Mouse (Mus musculus) heart, adult 2 months (tissue): ENCODE data around the gene Suds3. TPM values are rescaled to one million over a fixed set of nuclear protein-coding genes. Genes with fewer than 3 reads are reported as not detected.
A peak's percentile ranks its signal among the peaks of the same experiment; 100 is the strongest.

Experiments used
- DNase-seq, 2 experiments: peaks; one replicate each; pipeline ENCODE4 v3.0.0; 2021
- H3K27ac ChIP-seq: fragments of 200-600 bp; 2 replicates; pipeline ENCODE4 v1.8.1; 2022
- H3K27me3 ChIP-seq: fragments of 200-500 bp; 2 replicates; pipeline ENCODE4 v1.6.1; 2012; ENCODE audit warnings: mild to moderate bottlenecking, low read length, inconsistent platforms, mixed read lengths; ENCODE audit not compliant: control insufficient read depth, insufficient read depth
- H3K36me3 ChIP-seq: fragments of 200-500 bp; 2 replicates; pipeline ENCODE4 v1.6.1; 2012; ENCODE audit warnings: low read length, inconsistent platforms; ENCODE audit not compliant: control insufficient read depth, insufficient read depth
- H3K4me1 ChIP-seq: fragments of 200-500 bp; 2 replicates; pipeline ENCODE4 v1.6.1; 2011; ENCODE audit warnings: low read length; ENCODE audit not compliant: control insufficient read depth, insufficient read depth
- H3K4me3 ChIP-seq: fragments of 200-600 bp; 2 replicates; pipeline ENCODE4 v1.8.1; 2022
- H3K79me2 ChIP-seq: fragments of 200-500 bp; replicated peaks from 2 replicates; pipeline ENCODE4 v1.6.1; 2012; ENCODE audit warnings: mild to moderate bottlenecking, inconsistent platforms, low read length, moderate library complexity, mixed read lengths; ENCODE audit not compliant: control insufficient read depth, insufficient read depth
- H3K9ac ChIP-seq: fragments of 200-500 bp; 2 replicates; pipeline ENCODE4 v1.6.1; 2012; ENCODE audit warnings: low read depth, mild to moderate bottlenecking, control low read depth, inconsistent platforms, low read length, mixed read lengths
- CTCF ChIP-seq: fragments of 200-600 bp; IDR thresholded peaks from 2 replicates; pipeline ENCODE4 v1.8.1; 2022; ENCODE audit warnings: antibody characterized with exemption, mild to moderate bottlenecking, moderate library complexity
- EP300 ChIP-seq: fragments of 200-500 bp; IDR thresholded peaks from 2 replicates; pipeline ENCODE4 v1.6.1; 2011; ENCODE audit warnings: low read depth, low read length, control low read depth; ENCODE audit not compliant: insufficient read depth
- POLR2A ChIP-seq: fragments of 200-500 bp; IDR thresholded peaks from 2 replicates; pipeline ENCODE4 v1.6.1; 2011; ENCODE audit warnings: mild to moderate bottlenecking, low read depth, low read length, control low read depth; ENCODE audit not compliant: insufficient read depth
- WGBS: fragments of 180-500 bp; shearing (Covaris S2); methylation state at CpG from one replicate; pipeline ENCODE4 v1.1.7; 2018; 5-methylcytosine and 5-hydroxymethylcytosine counted together
- intact Hi-C: fragments of 180-260 bp; cut with DNase I; formaldehyde crosslinking; loops from one replicate; pipeline ENCODE4 v1.15.1; 2025
- polyA plus RNA-seq: library from polyadenylated mRNA; depleted of rRNA; stranded (reverse); fragments of >200 nt; gene quantifications from 2 replicates; pipeline ENCODE4 v1.2.3, GENCODE M21; 2012
- total RNA-seq, 2 experiments: library from RNA; stranded (reverse); gene quantifications; 2 replicates each; pipeline ENCODE4 v1.2.3; 2021

Gene Suds3
- total and polyA plus RNA-seq, 3 experiments = 44.7 to 112 (median 76.8) TPM

GRCm38 (mm10) chr5:117119777-117120488, 4.0 kb upstream of the Suds3 start, which contains the start of gene Taok3:
TSS of gene Taok3 (plus strand) at chr5:117120129.
- peak; percentile 84 for TF ChIP-seq EP300
- TF ChIP-seq CTCF = peak; percentile 33
- TF ChIP-seq POLR2A = peak; percentile 94
- H3K36me3 ChIP-seq = no peaks in the 10 kb centered on the region
- H3K4me3 ChIP-seq = peak within 1 kb of the TSS; percentile 89
- H3K27me3 ChIP-seq = no peaks in the 10 kb centered on the region
- H3K4me1 ChIP-seq = peaks cover 1% of the 10 kb centered on the region; the same call in 1 of the 2 replicates
- intact Hi-C loops = loop anchor here (5.0 to 10.0 kb wide), 6 partner anchors 37 to 372 kb away; partner anchors contain the start of genes Pebp1 and Rfc5
- peak within 1 kb of the TSS; percentile 67 for H3K27ac ChIP-seq
- DNase-seq = peak; percentile 98 to 99
- H3K79me2 ChIP-seq = no peaks in the 10 kb centered on the region
- H3K9ac ChIP-seq = peak within 1 kb of the TSS; percentile 80
- under 1% methylated on average over 74 of the region's 74 CpGs for WGBS

GRCm38 (mm10) chr5:117118850-117119249, 2.9 kb upstream of the Suds3 start:
- Histone ChIP-seq H3K9ac (no peak overlapping the region), H3K4me1 (peaks cover 1% of the 10 kb centered on the region; the same call in 1 of the 2 replicates), H3K27ac (no peak overlapping the region; the same call in 1 of the 2 replicates), H3K79me2 (no peaks in the 10 kb centered on the region), H3K4me3 (no peak overlapping the region; the same call in 1 of the 2 replicates), H3K36me3 (no peaks in the 10 kb centered on the region), H3K27me3 (no peaks in the 10 kb centered on the region)
- TF ChIP-seq CTCF (no peak), EP300 (no peak), POLR2A (no peak)
- 64% methylated on average over 8 of the region's 8 CpGs for WGBS
- no peak for DNase-seq
- intact Hi-C loops = loop anchor here (5.0 to 10.0 kb wide), 5 partner anchors 168 to 373 kb away; partner anchors contain the start of genes Pebp1 and Rfc5

GRCm38 (mm10) chr5:117118220-117118619, 2.3 kb upstream of the Suds3 start:
- Histone ChIP-seq H3K27me3 (no peaks in the 10 kb centered on the region), H3K36me3 (no peaks in the 10 kb centered on the region), H3K4me1 (peaks cover 1% of the 10 kb centered on the region; the same call in 1 of the 2 replicates), H3K4me3 (no peak overlapping the region), H3K27ac (no peak overlapping the region), H3K9ac (no peak overlapping the region), H3K79me2 (no peaks in the 10 kb centered on the region)
- TF ChIP-seq POLR2A (no peak), CTCF (no peak), EP300 (no peak)
- no peak for DNase-seq
- intact Hi-C loops = loop anchor here (5.0 to 10.0 kb wide), 5 partner anchors 169 to 374 kb away; partner anchors contain the start of genes Pebp1 and Rfc5
- 62% methylated on average over 2 of the region's 2 CpGs for WGBS

GRCm38 (mm10) chr5:117117716-117118115, 1.8 kb upstream of the Suds3 start:
- H3K4me1 ChIP-seq = peaks cover 1% of the 10 kb centered on the region; the same call in 1 of the 2 replicates
- WGBS = 37% methylated on average over 7 of the region's 7 CpGs
- H3K79me2 ChIP-seq = 0 out of 2 replicates have a peak, but pooled peaks cover 1% of the 10 kb centered on the region
- H3K36me3 ChIP-seq = no peaks in the 10 kb centered on the region
- H3K4me3 ChIP-seq = no peak overlapping the region
- H3K27me3 ChIP-seq = no peaks in the 10 kb centered on the region
- peak overlapping the region; percentile 31; the same call in 1 of the 2 replicates for H3K27ac ChIP-seq
- peak in 1 of 2 experiments; percentile 26 for DNase-seq
- TF ChIP-seq CTCF = no peak
- no peak for TF ChIP-seq EP300
- no peak for TF ChIP-seq POLR2A
- H3K9ac ChIP-seq = no peak overlapping the region
- intact Hi-C loops = loop anchor here (1.0 to 10.0 kb wide), 6 partner anchors 170 to 375 kb away; partner anchors contain the start of genes Pebp1 and Rfc5

GRCm38 (mm10) chr5:117117241-117117640, 1.3 kb upstream of the Suds3 start:
- Histone ChIP-seq H3K27me3 (no peaks in the 10 kb centered on the region), H3K4me1 (peaks cover 1% of the 10 kb centered on the region; the same call in 1 of the 2 replicates), H3K9ac (no peak overlapping the region), H3K79me2 (0 out of 2 replicates have a peak, but pooled peaks cover 1% of the 10 kb centered on the region), H3K36me3 (no peaks in the 10 kb centered on the region), H3K4me3 (no peak overlapping the region), H3K27ac (peak overlapping the region; percentile 31; the same call in 1 of the 2 replicates)
- WGBS = 67% methylated on average over 2 of the region's 2 CpGs
- DNase-seq = no peak
- TF ChIP-seq CTCF (no peak), EP300 (no peak), POLR2A (no peak)
- intact Hi-C loops = loop anchor here (1.0 to 10.0 kb wide), 6 partner anchors 170 to 375 kb away; partner anchors contain the start of genes Pebp1 and Rfc5
